Mouse (Mus musculus) CH12.LX (cell line): ENCODE data around the gene Megf11. TPM values are rescaled to one million over a fixed set of nuclear protein-coding genes. Genes with fewer than 3 reads are reported as not detected.

Experiments
- DNase-seq: peaks from one replicate; pipeline ENCODE4 v3.0.0-alpha.2; 2013; ENCODE audit errors: extremely low read depth
- H3K27ac ChIP-seq: 2 replicates; pipeline ENCODE4 v1.5.1; 2012; ENCODE audit warnings: low read depth, mild to moderate bottlenecking, control low read depth, moderate library complexity; ENCODE audit not compliant: insufficient read depth
- H3K27me3 ChIP-seq: replicated peaks from 2 replicates; pipeline ENCODE3; 2012; ENCODE audit warnings: inconsistent platforms
- H3K36me3 ChIP-seq, 2 experiments: replicated peaks in 1 of 2; 2 replicates each; pipeline versions ENCODE3 to v1.6.1; 2012; ENCODE audit warnings: inconsistent platforms in 1 of 2, low read length in 1 of 2, mild to moderate bottlenecking in 1 of 2, mixed read lengths in 1 of 2, moderate library complexity in 1 of 2; ENCODE audit not compliant: control insufficient read depth in 1 of 2, insufficient read depth in 1 of 2
- H3K4me1 ChIP-seq, 2 experiments: 2 replicates each; pipeline ENCODE4 v1.6.1; 2012; ENCODE audit warnings: inconsistent platforms in 1 of 2, moderate library complexity in 1 of 2; ENCODE audit not compliant: insufficient read depth in 2 of 2, control insufficient read depth in 1 of 2
- H3K4me2 ChIP-seq: 2 replicates; pipeline ENCODE4 v1.6.1; 2012; ENCODE audit warnings: low read depth, mild to moderate bottlenecking, control low read depth; ENCODE audit not compliant: poor library complexity, insufficient read depth, severe bottlenecking
- H3K4me3 ChIP-seq, 3 experiments: fragments of 150-350 bp in 1 of 3; sonication (generic) in 1 of 3; replicated peaks in 1 of 3; 2 replicates each; pipeline versions ENCODE3 to v1.5.1; 2011 to 2012; ENCODE audit warnings: low read depth in 2 of 3, low read length in 2 of 3, mild to moderate bottlenecking in 2 of 3, moderate library complexity in 2 of 3, control low read depth in 1 of 3, improper control_type of control experiment in 1 of 3, inconsistent platforms in 1 of 3, mixed read lengths in 1 of 3; ENCODE audit not compliant: poor library complexity in 1 of 3
- H3K79me2 ChIP-seq: replicated peaks from 2 replicates; pipeline ENCODE4 v1.6.1; 2012; ENCODE audit warnings: mild to moderate bottlenecking, moderate library complexity; ENCODE audit not compliant: control insufficient read depth, poor library complexity, insufficient read depth, severe bottlenecking; ENCODE audit errors: extremely low read depth
- H3K9ac ChIP-seq: 2 replicates; pipeline ENCODE4 v1.6.1; 2012; ENCODE audit warnings: low read depth, mild to moderate bottlenecking, control low read depth, moderate library complexity; ENCODE audit not compliant: insufficient read depth
- H3K9me3 ChIP-seq: replicated peaks from 2 replicates; pipeline ENCODE3; 2012; ENCODE audit warnings: low read length, inconsistent platforms, mixed read lengths
- BHLHE40 ChIP-seq: IDR thresholded peaks from 2 replicates; pipeline ENCODE4 v1.6.1; 2011; ENCODE audit warnings: mild to moderate bottlenecking, low read depth, low read length, improper control_type of control experiment
- CHD2 ChIP-seq: IDR thresholded peaks from 2 replicates; pipeline ENCODE4 v1.6.1; 2011; ENCODE audit warnings: low read length, improper control_type of control experiment
- E2F4 ChIP-seq: IDR thresholded peaks from 2 replicates; pipeline ENCODE4 v1.6.1; 2011; ENCODE audit warnings: low read depth, low read length, improper control_type of control experiment; ENCODE audit not compliant: insufficient replicate concordance
- ELF1 ChIP-seq: IDR thresholded peaks from 2 replicates; pipeline ENCODE4 v1.6.1; 2014; ENCODE audit warnings: low read depth, mild to moderate bottlenecking, inconsistent platforms, low read length, improper control_type of control experiment
- EP300 ChIP-seq: IDR thresholded peaks from 2 replicates; pipeline ENCODE4 v1.6.1; 2011; ENCODE audit warnings: low read length, improper control_type of control experiment
- GABPA ChIP-seq: IDR thresholded peaks from 2 replicates; pipeline ENCODE4 v1.6.1; 2012; ENCODE audit warnings: low read depth, low read length, improper control_type of control experiment, inconsistent platforms; ENCODE audit not compliant: insufficient replicate concordance
- JUN ChIP-seq: IDR thresholded peaks from 2 replicates; pipeline ENCODE4 v1.6.1; 2011; ENCODE audit warnings: low read depth, mild to moderate bottlenecking, low read length, improper control_type of control experiment, moderate library complexity; ENCODE audit not compliant: insufficient read depth
- JUND ChIP-seq: conservative IDR thresholded peaks from 2 replicates; pipeline ENCODE4 v1.6.1; 2011; ENCODE audit warnings: low read depth, low read length, improper control_type of control experiment
- MAFK ChIP-seq: IDR thresholded peaks from 2 replicates; pipeline ENCODE4 v1.6.1; 2011; ENCODE audit warnings: low read length, improper control_type of control experiment; ENCODE audit not compliant: insufficient replicate concordance
- MXI1 ChIP-seq: IDR thresholded peaks from 2 replicates; pipeline ENCODE4 v1.6.1; 2011; ENCODE audit warnings: mild to moderate bottlenecking, low read depth, low read length, improper control_type of control experiment
- NELFE ChIP-seq: IDR thresholded peaks from 2 replicates; pipeline ENCODE4 v1.6.1; 2011; ENCODE audit warnings: low read depth, low read length, improper control_type of control experiment
- NRF1 ChIP-seq: IDR thresholded peaks from 2 replicates; pipeline ENCODE4 v1.6.1; 2014; ENCODE audit warnings: low read depth, mild to moderate bottlenecking, inconsistent platforms, low read length, improper control_type of control experiment, moderate library complexity
- PAX5 ChIP-seq: IDR thresholded peaks from 2 replicates; pipeline ENCODE4 v1.6.1; 2012; ENCODE audit warnings: low read length, inconsistent platforms, mixed read lengths
- RAD21 ChIP-seq: IDR thresholded peaks from 2 replicates; pipeline ENCODE4 v1.6.1; 2011; ENCODE audit warnings: low read depth, mild to moderate bottlenecking, low read length, improper control_type of control experiment, moderate library complexity
- RCOR1 ChIP-seq: conservative IDR thresholded peaks from 2 replicates; pipeline ENCODE4 v1.6.1; 2012; ENCODE audit warnings: low read depth, mild to moderate bottlenecking, inconsistent platforms, low read length, improper control_type of control experiment
- SIN3A ChIP-seq: IDR thresholded peaks from 2 replicates; pipeline ENCODE4 v1.6.1; 2012; ENCODE audit warnings: low read length, improper control_type of control experiment, inconsistent platforms
- SMC3 ChIP-seq: IDR thresholded peaks from 2 replicates; pipeline ENCODE4 v1.6.1; 2011; ENCODE audit warnings: low read depth, low read length, improper control_type of control experiment
- TBP ChIP-seq: conservative IDR thresholded peaks from 2 replicates; pipeline ENCODE4 v1.6.1; 2011; ENCODE audit warnings: low read depth, low read length, improper control_type of control experiment
- TCF12 ChIP-seq: IDR thresholded peaks from 2 replicates; pipeline ENCODE4 v1.6.1; 2014; ENCODE audit warnings: low read depth, mild to moderate bottlenecking, inconsistent platforms, low read length, improper control_type of control experiment
- ZNF384 ChIP-seq: IDR thresholded peaks from 2 replicates; pipeline ENCODE4 v1.6.1; 2012; ENCODE audit warnings: low read depth, low read length, improper control_type of control experiment, inconsistent platforms
- dilution Hi-C: fragments of 300-500 bp; cut with MboI; formaldehyde crosslinking; loops from 2 replicates; pipeline ENCODE4 v1.14.3; 2020; ENCODE audit warnings: low sequenced_read_pairs; ENCODE audit not compliant: extremely low pct_unique_long_range_greater_than_20kb, extremely low pct_ligation_motif_present
- in situ Hi-C: fragments of 300-500 bp; cut with MboI; formaldehyde crosslinking; loops from 3 replicates; pipeline ENCODE4 v1.14.3; 2019; ENCODE audit warnings: low sequenced_read_pairs, low pct_ligation_motif_present, low pct_unique_long_range_greater_than_20kb, mixed read lengths
- polyA plus RNA-seq: library from polyadenylated mRNA; unstranded; fragments of >175 nt; gene quantifications from 2 replicates; pipeline ENCODE4 v1.2.1, GENCODE M21; 2012; ENCODE audit warnings: low read depth; ENCODE audit not compliant: insufficient read length
- total RNA-seq, 2 experiments: library from RNA; depleted of rRNA; stranded (reverse); fragments of 300-350 nt in 1 of 2; fragments of >200 nt in 1 of 2; gene quantifications; 2 replicates each; pipeline ENCODE4 v1.2.3; 2012 to 2014

The Megf11 gene
- total and polyA plus RNA-seq, 3 experiments = 0.04 to 0.59 TPM; not detected in 1

- no peak overlapping the region for H3K27ac ChIP-seq
- no peak for DNase-seq
- no peaks in the 10 kb centered on the region for H3K9me3 ChIP-seq
- H3K36me3 ChIP-seq = no peaks in the 10 kb centered on the region
- H3K27me3 ChIP-seq = peaks cover 8% of the 10 kb centered on the region
- H3K9ac ChIP-seq = no peak overlapping the region
- H3K4me1 ChIP-seq = no peaks in the 10 kb centered on the region
- dilution Hi-C loops (no loop called here), in situ Hi-C loops (loop anchor here (10.0 kb wide), 1 partner anchor 119 kb away; no protein-coding TSS in a partner anchor)
- H3K79me2 ChIP-seq = no peaks in the 10 kb centered on the region
- H3K4me3 ChIP-seq = no peak overlapping the region
- TF ChIP-seq JUN = no peak
- TF ChIP-seq NRF1 = no peak
- TF ChIP-seq GABPA = no peak
- TF ChIP-seq SMC3 = no peak
- no peak overlapping the region for H3K4me2 ChIP-seq
Observed at GRCm38 (mm10) chr9:64623361-64623760, 237.9 kb downstream of the Megf11 start.

GRCm38 (mm10) chr9:64624536-64624935 is 239.1 kb downstream of the Megf11 start:
- dilution Hi-C loops = no loop called here
- no peaks in the 10 kb centered on the region for H3K36me3 ChIP-seq
- peaks cover 8% of the 10 kb centered on the region for H3K27me3 ChIP-seq
- no peaks in the 10 kb centered on the region for H3K4me1 ChIP-seq
- no peak overlapping the region for H3K27ac ChIP-seq
- in situ Hi-C loops = loop anchor here (10.0 kb wide), 1 partner anchor 120 kb away; no protein-coding TSS in a partner anchor
- H3K4me2 ChIP-seq = no peak overlapping the region
- H3K4me3 ChIP-seq = no peak overlapping the region
- no peaks in the 10 kb centered on the region for H3K79me2 ChIP-seq
- DNase-seq = peak; percentile 55
- no peaks in the 10 kb centered on the region for H3K9me3 ChIP-seq
- no peak for TF ChIP-seq NELFE
- 0 out of 2 replicates have a peak, but pooled peaks have one; percentile 22 for TF ChIP-seq SIN3A
- no peak for TF ChIP-seq EP300
- no peak for TF ChIP-seq JUND
- H3K9ac ChIP-seq = no peak overlapping the region

- no peaks in the 10 kb centered on the region for H3K9me3 ChIP-seq
- no peaks in the 10 kb centered on the region for H3K79me2 ChIP-seq
- no peaks in the 10 kb centered on the region for H3K4me1 ChIP-seq
- H3K9ac ChIP-seq = no peak overlapping the region
- dilution Hi-C loops = no loop called here
- H3K4me2 ChIP-seq = no peak overlapping the region
- H3K4me3 ChIP-seq = no peak overlapping the region
- no peaks in the 10 kb centered on the region for H3K36me3 ChIP-seq
- TF ChIP-seq RCOR1 = no peak
- no peak for TF ChIP-seq E2F4
- TF ChIP-seq MAFK = no peak
- no peak for TF ChIP-seq CHD2
- TF ChIP-seq RAD21 = no peak
- no peak for TF ChIP-seq TBP
- no peak for TF ChIP-seq ELF1
- TF ChIP-seq JUN = no peak
- no peak for TF ChIP-seq PAX5
- TF ChIP-seq NELFE = no peak
- TF ChIP-seq MXI1 = no peak
- TF ChIP-seq JUND = no peak
- no peak for TF ChIP-seq BHLHE40
- no peak for TF ChIP-seq ZNF384
- TF ChIP-seq GABPA = no peak
- TF ChIP-seq TCF12 = no peak
- no peak for DNase-seq
- H3K27ac ChIP-seq = no peak overlapping the region
- H3K27me3 ChIP-seq = peaks cover 8% of the 10 kb centered on the region
- in situ Hi-C loops = loop anchor here (10.0 kb wide), 2 partner anchors 55 to 125 kb away; no protein-coding TSS in a partner anchor
Observed at GRCm38 (mm10) chr9:64629802-64630201, 244.4 kb downstream of the Megf11 start.
